Mouse (Mus musculus) ES-E14 (cell line): ENCODE data around the gene Azin2. TPM values are rescaled to one million over a fixed set of nuclear protein-coding genes. Genes with fewer than 3 reads are reported as not detected.

Experiments
- DNase-seq: peaks from one replicate; pipeline ENCODE4 v3.0.0-alpha.2; 2013; ENCODE audit warnings: low read depth, low spot score
- H3K27ac ChIP-seq: 2 replicates; pipeline ENCODE4 v1.5.1; 2012; ENCODE audit warnings: low read depth, mild to moderate bottlenecking, low read length, moderate library complexity, mixed read lengths; ENCODE audit not compliant: poor library complexity, insufficient read depth, severe bottlenecking
- H3K36me3 ChIP-seq: 2 replicates; pipeline ENCODE4 v1.6.1; 2012; ENCODE audit warnings: mild to moderate bottlenecking, low read length, moderate library complexity, mixed read lengths; ENCODE audit not compliant: control insufficient read depth, poor library complexity, insufficient read depth, severe bottlenecking
- H3K4me1 ChIP-seq, 2 experiments: fragments of 150-350 bp in 1 of 2; sonication (generic) in 1 of 2; 2 replicates each; pipeline ENCODE4 v1.6.1; 2012; ENCODE audit warnings: low read length in 2 of 2, mild to moderate bottlenecking in 1 of 2, mixed read lengths in 1 of 2; ENCODE audit not compliant: control insufficient read depth in 2 of 2, insufficient read depth in 2 of 2, poor library complexity in 1 of 2
- H3K4me3 ChIP-seq, 2 experiments: fragments of 150-350 bp in 1 of 2; sonication (generic) in 1 of 2; 2 replicates each; pipeline ENCODE4 v1.5.1; 2012; ENCODE audit warnings: low read length in 2 of 2, low read depth in 1 of 2, mild to moderate bottlenecking in 1 of 2, mixed read lengths in 1 of 2; ENCODE audit not compliant: insufficient read depth in 1 of 2, poor library complexity in 1 of 2, severe bottlenecking in 1 of 2
- H3K9ac ChIP-seq: 2 replicates; pipeline ENCODE4 v1.6.1; 2012; ENCODE audit warnings: low read depth, mild to moderate bottlenecking, low read length, mixed read lengths; ENCODE audit not compliant: poor library complexity, insufficient read depth, severe bottlenecking
- H3K9me3 ChIP-seq: fragments of 150-350 bp; sonication (generic); 2 replicates; pipeline ENCODE4 v1.6.1; 2012; ENCODE audit warnings: low read depth, mild to moderate bottlenecking, low read length; ENCODE audit not compliant: control insufficient read depth, insufficient read depth
- CHD2 ChIP-seq: IDR thresholded peaks from 2 replicates; pipeline ENCODE4 v1.6.1; 2014; ENCODE audit warnings: mild to moderate bottlenecking, low read depth, low read length, inconsistent platforms
- HCFC1 ChIP-seq: IDR thresholded peaks from 2 replicates; pipeline ENCODE4 v1.6.1; 2012; ENCODE audit warnings: low read length, inconsistent platforms, borderline replicate concordance; ENCODE audit not compliant: insufficient read depth
- MAFK ChIP-seq: IDR thresholded peaks from 2 replicates; pipeline ENCODE4 v1.6.1; 2014; ENCODE audit warnings: mild to moderate bottlenecking, low read depth, low read length, inconsistent platforms; ENCODE audit not compliant: insufficient read depth
- ZC3H11A ChIP-seq: IDR thresholded peaks from 2 replicates; pipeline ENCODE4 v1.6.1; 2012; ENCODE audit warnings: low read depth, mild to moderate bottlenecking, inconsistent platforms, low read length, borderline replicate concordance
- ZNF384 ChIP-seq: IDR thresholded peaks from 2 replicates; pipeline ENCODE4 v1.6.1; 2012; ENCODE audit warnings: low read depth, low read length, inconsistent platforms
- in situ Hi-C, 2 experiments: fragments of 600-800 bp; cut with MboI; formaldehyde crosslinking; loops; one replicate each; pipeline ENCODE4 v1.15.1; 2025; ENCODE audit warnings: low sequenced_read_pairs in 2 of 2, inconsistent platforms in 1 of 2; ENCODE audit not compliant: unreplicated experiment in 2 of 2
- total RNA-seq: library from RNA; depleted of rRNA; stranded (reverse); fragments of 300-350 nt; gene quantifications from 2 replicates; pipeline ENCODE4 v1.2.3, GENCODE M21; 2012

Gene Azin2
- total RNA-seq, 1 experiment = 16.0 TPM

DNA sequence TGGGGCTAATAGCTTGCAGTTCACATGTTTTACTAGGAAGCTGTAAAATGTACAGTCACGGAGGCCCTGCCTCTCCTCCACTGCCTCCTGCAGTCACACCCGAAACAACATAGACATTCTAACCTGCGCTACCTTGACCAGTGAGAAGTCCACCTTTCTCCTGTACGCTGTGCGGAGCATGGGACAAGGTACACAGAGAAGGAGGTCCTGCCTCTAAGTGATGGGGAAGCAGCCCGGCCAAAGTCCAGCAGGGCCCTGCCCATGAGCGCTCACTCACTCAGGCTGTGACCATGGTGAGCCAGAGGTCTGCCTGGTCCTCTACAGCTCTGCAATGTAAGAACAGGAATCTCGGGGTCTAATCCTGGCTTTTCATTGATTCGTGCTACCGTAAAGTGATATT is 50.2 kb downstream of the Azin2 start:
- Histone ChIP-seq H3K9ac (no peak overlapping the region), H3K9me3 (no peaks in the 10 kb centered on the region), H3K36me3 (no peaks in the 10 kb centered on the region), H3K4me3 (no peak overlapping the region), H3K4me1 (no peaks in the 10 kb centered on the region), H3K27ac (no peak overlapping the region)
- DNase-seq = no peak
- in situ Hi-C loops = no loop called here
- TF ChIP-seq ZC3H11A (no peak), HCFC1 (no peak)

DNA sequence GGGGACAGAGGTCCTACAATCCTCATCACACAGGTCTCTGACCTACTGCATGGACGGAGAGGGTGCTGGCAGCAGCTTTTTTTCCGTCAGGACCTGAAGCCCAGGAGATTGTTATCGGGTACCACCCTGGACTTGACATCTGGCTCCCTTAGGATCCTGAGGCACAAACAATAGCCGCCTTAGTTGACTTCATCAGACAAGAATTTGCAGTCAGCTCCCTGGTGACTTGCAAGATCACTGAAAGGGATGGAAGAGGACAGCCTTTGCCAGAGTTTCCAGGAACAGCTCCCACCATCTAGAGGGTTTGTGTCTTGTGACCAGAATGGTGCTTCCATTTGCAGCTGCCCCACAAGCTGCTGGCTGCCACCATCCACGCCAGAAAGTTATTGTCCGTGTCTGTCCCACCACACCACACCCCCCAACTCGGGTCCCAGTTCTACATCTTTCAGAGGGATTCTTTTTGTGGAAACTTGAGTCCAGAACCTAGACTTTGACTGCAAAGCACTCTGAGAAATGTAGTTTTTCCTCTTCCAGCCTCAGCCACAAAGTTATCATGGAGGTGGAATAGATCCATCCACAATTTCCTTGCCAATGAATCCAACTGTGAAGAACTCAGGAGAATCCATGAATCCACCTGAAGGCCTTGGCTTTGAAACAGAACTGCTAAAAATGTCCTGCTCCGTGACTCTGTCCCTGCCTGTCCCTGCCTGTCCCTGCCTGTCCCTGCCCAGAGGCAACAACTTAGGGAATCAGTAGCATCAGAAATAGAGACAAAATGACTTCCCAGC is 51.8 kb downstream of the Azin2 start:
- Histone ChIP-seq H3K9me3 (no peaks in the 10 kb centered on the region), H3K4me3 (no peak overlapping the region), H3K36me3 (no peaks in the 10 kb centered on the region), H3K27ac (no peak overlapping the region), H3K9ac (no peak overlapping the region), H3K4me1 (no peaks in the 10 kb centered on the region)
- TF ChIP-seq MAFK (no peak), HCFC1 (peak; percentile 78), ZC3H11A (no peak), ZNF384 (no peak), CHD2 (no peak)
- in situ Hi-C loops = no loop called here
- DNase-seq = no peak

DNA sequence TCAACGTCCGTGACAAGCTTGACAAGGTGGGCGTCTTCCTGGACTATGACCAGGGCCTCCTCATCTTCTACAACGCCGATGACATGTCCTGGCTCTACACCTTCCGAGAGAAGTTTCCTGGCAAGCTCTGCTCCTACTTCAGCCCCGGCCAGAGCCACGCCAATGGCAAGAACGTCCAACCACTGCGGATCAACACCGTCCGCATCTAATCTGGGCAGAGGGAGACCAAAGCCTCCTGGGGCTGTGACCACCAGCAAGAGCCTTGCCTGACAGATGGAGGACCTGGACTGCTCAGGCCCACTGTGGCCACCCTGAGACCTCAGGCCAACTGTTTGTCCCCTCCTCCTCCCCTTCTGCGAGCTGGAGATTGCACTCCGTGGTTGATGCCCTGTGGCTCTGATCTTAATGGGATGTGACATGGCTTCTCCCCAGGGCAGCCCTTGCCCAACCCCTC is 52.8 kb downstream of the Azin2 start:
- Histone ChIP-seq H3K9me3 (no peaks in the 10 kb centered on the region), H3K27ac (no peak overlapping the region), H3K36me3 (no peaks in the 10 kb centered on the region), H3K4me1 (no peaks in the 10 kb centered on the region), H3K9ac (no peak overlapping the region), H3K4me3 (no peak overlapping the region)
- no peak for TF ChIP-seq MAFK
- TF ChIP-seq CHD2 = no peak
- TF ChIP-seq ZNF384 = no peak
- no peak for TF ChIP-seq HCFC1
- TF ChIP-seq ZC3H11A = no peak
- DNase-seq = no peak
- in situ Hi-C loops = no loop called here

DNA sequence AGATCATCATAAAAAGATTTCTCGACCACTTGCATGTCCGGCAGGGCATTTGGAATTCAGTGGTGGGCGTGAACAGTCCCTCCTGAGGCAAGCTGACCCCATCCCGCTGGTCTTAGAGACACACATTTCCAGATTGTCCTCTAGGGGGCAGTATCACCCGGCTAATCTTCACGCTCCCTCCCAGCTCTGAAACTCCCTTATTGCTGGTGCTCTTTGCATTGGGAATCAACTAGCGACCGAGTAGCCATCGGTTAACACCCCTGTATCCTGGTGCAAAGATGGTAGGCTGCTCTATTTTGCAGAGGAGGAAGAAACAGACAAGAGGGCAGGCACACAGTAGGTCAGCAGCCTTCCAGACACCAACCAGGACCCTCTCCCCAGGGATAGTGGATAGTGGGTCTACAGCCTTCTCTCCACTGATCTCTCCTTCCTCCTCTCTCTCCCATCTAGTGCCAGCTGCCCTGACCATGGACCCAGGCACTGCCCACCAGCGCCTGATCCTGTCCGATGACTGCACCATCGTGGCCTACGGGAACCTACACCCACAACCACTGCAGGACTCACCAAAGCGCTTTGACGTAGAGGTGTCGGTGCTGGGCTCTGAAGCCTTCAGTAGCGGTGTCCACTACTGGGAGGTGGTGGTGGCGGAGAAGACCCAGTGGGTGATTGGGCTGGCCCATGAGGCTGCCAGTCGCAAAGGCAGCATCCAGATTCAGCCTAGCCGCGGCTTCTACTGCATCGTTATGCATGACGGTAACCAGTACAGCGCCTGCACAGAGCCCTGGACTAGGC is 53.5 kb downstream of the Azin2 start:
- TF ChIP-seq MAFK (no peak), ZNF384 (no peak), HCFC1 (no peak), ZC3H11A (no peak; the same call in 1 of the 2 replicates), CHD2 (no peak)
- H3K4me3 ChIP-seq = 0 out of 4 replicates have a peak overlapping the region, but pooled peaks of 1 of the 2 experiments have one; percentile 27
- no peaks in the 10 kb centered on the region for H3K9me3 ChIP-seq
- DNase-seq = peak; percentile 56
- H3K36me3 ChIP-seq = no peaks in the 10 kb centered on the region
- in situ Hi-C loops = no loop called here
- no peaks in the 10 kb centered on the region for H3K4me1 ChIP-seq
- no peak overlapping the region for H3K9ac ChIP-seq
- H3K27ac ChIP-seq = no peak overlapping the region
